Mouse (Mus musculus): ENCODE measurements around the gene Phf24. TPM values are rescaled to one million over a fixed set of nuclear protein-coding genes. Genes with fewer than 3 reads are reported as not detected.
"Not testable (repeated sequence)": the region's sequence is repeated elsewhere in the genome, so short reads cannot be mapped to it uniquely, and the experiment has no call there.

The Phf24 gene
- total RNA-seq, 2 experiments from 2014 or later: 333 to 352 TPM

- peak; percentile 43 to 47 for DNase-seq (ENCODE audit: low spot score in 2 of 2)
- intact Hi-C loops (cut with DNase I): loop anchor here (1.0 kb wide), 1 partner anchor 88 kb away; no protein-coding TSS in a partner anchor
Measured at GRCm38 (mm10) chr4:42965039-42965719, 48.7 kb downstream of the Phf24 start.

GRCm38 (mm10) chr4:42969304-42969703, 52.8 kb downstream of the Phf24 start, which contains the start of gene 1700022I11Rik:
Gene 1700022I11Rik, plus strand, starts transcription at chr4:42969604.
- no peak for DNase-seq (ENCODE audit: low spot score in 2 of 2)
- intact Hi-C loops (cut with DNase I): no loop called here

DNA sequence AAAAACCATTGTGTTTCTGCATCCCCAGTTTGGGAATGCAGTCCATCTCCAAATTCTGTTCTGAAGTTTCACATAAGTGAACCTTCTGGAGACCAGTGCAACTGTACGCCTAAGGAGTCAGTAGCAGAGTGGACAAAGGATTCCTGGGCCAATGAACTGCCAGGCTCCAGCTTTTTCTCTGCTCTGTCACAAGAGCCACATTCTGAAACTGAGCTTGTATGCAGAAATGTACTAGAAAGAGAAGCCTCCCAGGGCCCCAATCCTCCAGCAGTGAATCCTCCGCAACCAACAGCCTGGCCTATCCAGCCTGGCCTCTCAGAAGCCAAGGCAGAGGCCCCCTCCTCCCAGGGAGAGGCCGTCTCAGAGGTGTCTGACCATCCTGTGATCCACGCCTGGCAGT, 56.5 kb downstream of the Phf24 start:
- DNase-seq (ENCODE audit: low spot score in 2 of 2): no peak
- intact Hi-C loops (cut with DNase I): no loop called here

GRCm38 (mm10) chr4:42973868-42974267, 57.4 kb downstream of the Phf24 start:
- intact Hi-C loops (cut with DNase I): no loop called here
- no peak for DNase-seq (ENCODE audit: low spot score in 2 of 2)

DNA sequence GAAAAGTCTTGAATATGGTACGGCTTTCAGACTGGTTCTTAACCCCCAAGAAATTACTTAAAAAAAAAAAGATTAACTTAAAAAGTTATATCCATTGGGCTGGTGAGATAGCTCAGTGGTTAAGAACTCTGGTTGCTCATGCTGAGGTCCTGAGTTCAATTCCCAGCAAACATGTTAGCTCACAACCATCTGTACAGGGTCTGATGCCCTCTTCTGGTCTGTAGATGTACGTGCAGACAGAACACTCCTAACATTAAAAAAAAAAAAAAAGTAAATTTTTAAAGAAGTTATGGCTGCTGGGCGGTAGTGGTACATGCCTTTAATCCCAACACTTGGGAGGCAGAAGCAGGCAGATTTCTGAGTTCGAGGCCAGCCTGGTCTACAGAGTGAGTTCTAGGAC, 61.6 kb downstream of the Phf24 start:
- no peak for DNase-seq (ENCODE audit: low spot score in 2 of 2)
- intact Hi-C loops (cut with DNase I): no loop called here

GRCm38 (mm10) chr4:42980467-42980866, 64.0 kb downstream of the Phf24 start:
- DNase-seq (ENCODE audit: low spot score in 2 of 2); intact Hi-C loops (cut with DNase I): not testable (repeated sequence)

DNA sequence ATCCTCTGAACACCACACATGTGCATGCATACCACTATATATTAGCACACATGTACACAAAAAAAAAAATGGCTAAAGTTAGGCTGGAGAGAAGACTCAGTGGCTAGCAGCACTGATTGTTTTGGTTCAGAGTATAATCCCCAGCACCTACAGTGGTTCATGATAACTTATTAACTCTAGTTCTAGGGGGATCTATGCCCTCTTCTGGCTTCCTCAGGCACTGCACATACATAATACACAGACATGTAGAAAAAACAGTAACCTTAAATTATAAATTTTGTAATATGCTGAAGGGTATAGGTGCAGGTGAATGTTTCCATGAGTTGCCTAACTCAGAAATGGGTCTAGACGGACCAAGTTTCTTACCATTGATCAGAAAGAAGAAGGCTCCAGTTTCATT, 71.8 kb downstream of the Phf24 start:
- no peak for DNase-seq (ENCODE audit: low spot score in 2 of 2)
- intact Hi-C loops (cut with DNase I): no loop called here

Other genes with a start within 250 kb of the Phf24 start
- 1 to 10 TPM; 3.1 to 4.0 TPM for gene 4930578G10Rik, start 181.1 kb upstream of the Phf24 start, total RNA-seq (2021)
- 1 to 10 TPM in 1 of 2 experiments, under 1 TPM in 1; 0.82 to 1.0 TPM for gene Ccl19, start 160.1 kb upstream of the Phf24 start, total RNA-seq (2021)
- under 1 TPM in 1 of 2 experiments, not detected in 1; 0.52 TPM for gene Ccl21a, start 142.7 kb upstream of the Phf24 start, total RNA-seq (2021)
- under 1 TPM; 0.20 to 0.22 TPM for gene Fam205a1, start 62.8 kb upstream of the Phf24 start, total RNA-seq (2021)
- 1 to 10 TPM; 2.6 TPM for gene Gm12394, start 59.9 kb upstream of the Phf24 start, total RNA-seq (2021)
- 1 to 10 TPM; 1.2 to 2.0 TPM for gene Fam205c, start 42.4 kb upstream of the Phf24 start, total RNA-seq (2021)
- 100 to 1,000 TPM; 197 to 202 TPM for gene Dnajb5, start 33.2 kb downstream of the Phf24 start, total RNA-seq (2021)
- gene 1700022I11Rik, start 52.9 kb downstream of the Phf24 start, total RNA-seq (2021): not detected
- 100 to 1,000 TPM; 181 to 194 TPM for gene Vcp, start 83.8 kb downstream of the Phf24 start, total RNA-seq (2021)
- 10 to 100 TPM in 1 of 2 experiments, 1 to 10 TPM in 1; 8.5 to 12.5 TPM for gene Fancg, start 93.8 kb downstream of the Phf24 start, total RNA-seq (2021)
- 10 to 100 TPM; 30.4 to 37.5 TPM for gene Pigo, start 109.2 kb downstream of the Phf24 start, total RNA-seq (2021)
- gene Stoml2, start 115.0 kb downstream of the Phf24 start, total RNA-seq (2021): 100 to 1,000 TPM; 107 to 121 TPM
- 10 to 100 TPM; 34.8 to 43.0 TPM for gene Fam214b, start 129.6 kb downstream of the Phf24 start, total RNA-seq (2021)
- 10 to 100 TPM; 50.5 to 71.9 TPM for gene Unc13b, start 142.3 kb downstream of the Phf24 start, total RNA-seq (2021)

All from left cerebral cortex, postnatal 36 days (tissue).